Mouse (Mus musculus) layer of hippocampus, postnatal 14 days (tissue): Measurements from ENCODE around the gene Syn3. TPM values are rescaled to one million over a fixed set of nuclear protein-coding genes. Genes with fewer than 3 reads are reported as not detected.

Experiments used
- DNase-seq, 2 experiments: peaks; one replicate each; pipeline ENCODE4 v3.0.0; 2021 to 2022; ENCODE audit warnings: low spot score in 2 of 2, mixed read lengths in 1 of 2
- total RNA-seq, 2 experiments: library from RNA; stranded (reverse); gene quantifications; 2 replicates each; pipeline ENCODE4 v1.2.3; 2021

Gene Syn3
- total RNA-seq, 2 experiments from 2014 or later = 27.1 to 28.4 TPM

- DNase-seq = no peak
These were observed 479.9 kb downstream of the Syn3 start for GRCm38 (mm10) chr10:86018813-86019212.

- DNase-seq = no peak
These were observed 480.9 kb downstream of the Syn3 start for GRCm38 (mm10) chr10:86017781-86018180.

- DNase-seq = no peak
These were observed 486.9 kb downstream of the Syn3 start, which contains the start of gene Bpifc for GRCm38 (mm10) chr10:86011781-86012180. Gene Bpifc, minus strand, starts transcription at chr10:86011895.

GRCm38 (mm10) chr10:86011172-86011571 lies 487.5 kb downstream of the Syn3 start:
- DNase-seq = no peak

GRCm38 (mm10) chr10:86010636-86011035 lies 488.1 kb downstream of the Syn3 start:
- DNase-seq = no peak

GRCm38 (mm10) chr10:86009688-86010087 lies 489.0 kb downstream of the Syn3 start:
- no peak for DNase-seq

- DNase-seq = no peak
These were observed 492.2 kb downstream of the Syn3 start for GRCm38 (mm10) chr10:86006455-86006854.

Other genes with a start within 250 kb of the Syn3 start
- 10 to 100 TPM; 62.0 to 62.3 TPM for gene Timp3, start 198.5 kb downstream of the Syn3 start, total RNA-seq
- gene Hsp90b1, start 206.6 kb upstream of the Syn3 start, total RNA-seq = 100 to 1,000 TPM; 269 to 327 TPM
- 1 to 10 TPM; 1.4 to 1.9 TPM for gene Ttc41, start 206.9 kb upstream of the Syn3 start, total RNA-seq